Mouse (Mus musculus): ENCODE data around the gene Ranbp3.

Gene Ranbp3

DNA sequence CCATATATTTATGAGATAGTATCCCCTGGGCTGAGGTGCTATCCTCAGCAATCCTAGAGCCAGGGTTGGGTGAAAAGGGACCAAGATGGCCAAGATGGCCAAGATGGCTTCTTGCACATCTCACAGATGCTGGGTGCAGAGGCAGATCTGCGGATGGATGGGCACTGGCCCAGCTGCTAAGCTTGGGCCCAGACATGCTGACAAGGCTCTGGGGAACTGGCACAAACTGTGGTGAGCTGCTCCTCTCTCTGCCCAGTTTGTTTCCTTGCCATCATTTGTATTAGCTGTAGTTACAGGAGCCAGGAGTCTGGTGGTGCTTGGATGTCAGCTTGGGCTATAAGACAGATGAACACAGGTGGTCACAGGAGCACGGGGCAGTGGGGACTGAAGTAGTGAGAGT, 11.6 kb downstream of the Ranbp3 start:
- Histone ChIP-seq H3K9me3 (ENCODE audit: low read length) (no peaks in the 10 kb centered on the region), H3K27me3 (ENCODE audit: insufficient read depth, low read length) (no peaks in the 10 kb centered on the region), H3K4me1 (replicated peaks; ENCODE audit: low read depth, low read length) (peaks cover 65% of the 10 kb centered on the region), H3K4me3 (replicated peaks; ENCODE audit: low read length) (no peak overlapping the region), H3K36me3 (ENCODE audit: insufficient read depth, low read length) (peaks cover 99% of the 10 kb centered on the region)
- TF ChIP-seq POU5F1 (IDR thresholded peaks at IDR 0.05; ENCODE audit: borderline replicate concordance, low read length) (no peak), NANOG (IDR thresholded peaks at IDR 0.05; ENCODE audit: borderline replicate concordance, low read length) (no peak), CTCF (conservative IDR thresholded peaks at IDR 0.05; ENCODE audit: low read length) (no peak)

DNA sequence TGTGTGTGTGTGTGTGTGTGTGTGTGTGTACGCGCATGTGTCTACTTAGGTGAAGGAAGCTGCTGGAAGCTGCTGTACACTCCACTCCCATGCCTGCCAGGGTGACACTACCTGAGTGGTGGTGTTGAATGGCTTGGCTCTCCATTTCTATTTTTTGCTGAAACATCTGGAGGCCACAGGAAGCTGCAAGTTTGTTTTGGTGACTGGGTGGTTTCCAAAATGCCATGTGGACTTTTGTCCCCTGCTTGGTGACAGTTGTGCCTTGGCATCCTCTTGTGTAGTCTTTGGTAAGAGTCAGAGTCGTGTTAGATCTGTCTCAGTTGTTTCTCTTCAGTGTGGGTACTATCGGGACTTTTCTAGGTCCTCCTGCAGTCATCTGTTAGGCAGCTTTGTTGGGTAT, 13.7 kb downstream of the Ranbp3 start:
- Histone ChIP-seq H3K36me3 (ENCODE audit: insufficient read depth, low read length) (peaks cover 100% of the 10 kb centered on the region), H3K27me3 (ENCODE audit: insufficient read depth, low read length) (no peaks in the 10 kb centered on the region), H3K4me3 (replicated peaks; ENCODE audit: low read length) (no peak overlapping the region), H3K9me3 (ENCODE audit: low read length) (no peaks in the 10 kb centered on the region), H3K4me1 (replicated peaks; ENCODE audit: low read depth, low read length) (peaks cover 57% of the 10 kb centered on the region)
- TF ChIP-seq NANOG (IDR thresholded peaks at IDR 0.05; ENCODE audit: borderline replicate concordance, low read length) (no peak), CTCF (conservative IDR thresholded peaks at IDR 0.05; ENCODE audit: low read length) (no peak), POU5F1 (IDR thresholded peaks at IDR 0.05; ENCODE audit: borderline replicate concordance, low read length) (no peak)

DNA sequence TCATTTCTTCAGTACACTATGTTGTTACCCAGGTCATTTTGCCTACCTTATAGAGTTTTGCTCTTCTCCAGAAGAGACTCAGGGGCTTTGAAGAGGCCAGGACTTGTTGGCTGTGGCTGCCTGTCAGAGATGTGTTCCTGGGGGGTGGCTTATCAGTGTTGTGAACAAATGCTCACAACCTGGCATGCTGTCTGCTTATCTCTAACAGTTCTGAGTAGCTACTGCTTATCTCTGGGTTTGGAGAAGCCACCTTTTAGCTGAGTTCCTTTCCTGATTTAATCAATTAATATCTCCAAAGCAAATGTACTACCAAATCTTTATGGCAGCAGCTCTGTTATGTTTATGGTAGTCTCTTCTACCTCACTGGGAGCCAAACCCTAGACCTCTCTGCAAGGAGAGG, 15.0 kb downstream of the Ranbp3 start:
- Histone ChIP-seq H3K4me3 (replicated peaks; ENCODE audit: low read length) (no peak overlapping the region), H3K9me3 (ENCODE audit: low read length) (no peaks in the 10 kb centered on the region), H3K27me3 (ENCODE audit: insufficient read depth, low read length) (no peaks in the 10 kb centered on the region), H3K4me1 (replicated peaks; ENCODE audit: low read depth, low read length) (peaks cover 54% of the 10 kb centered on the region), H3K36me3 (ENCODE audit: insufficient read depth, low read length) (peaks cover 100% of the 10 kb centered on the region)
- TF ChIP-seq CTCF (conservative IDR thresholded peaks at IDR 0.05; ENCODE audit: low read length) = no peak
- no peak for TF ChIP-seq POU5F1 (IDR thresholded peaks at IDR 0.05; ENCODE audit: borderline replicate concordance, low read length)
- TF ChIP-seq NANOG (IDR thresholded peaks at IDR 0.05; ENCODE audit: borderline replicate concordance, low read length) = no peak

DNA sequence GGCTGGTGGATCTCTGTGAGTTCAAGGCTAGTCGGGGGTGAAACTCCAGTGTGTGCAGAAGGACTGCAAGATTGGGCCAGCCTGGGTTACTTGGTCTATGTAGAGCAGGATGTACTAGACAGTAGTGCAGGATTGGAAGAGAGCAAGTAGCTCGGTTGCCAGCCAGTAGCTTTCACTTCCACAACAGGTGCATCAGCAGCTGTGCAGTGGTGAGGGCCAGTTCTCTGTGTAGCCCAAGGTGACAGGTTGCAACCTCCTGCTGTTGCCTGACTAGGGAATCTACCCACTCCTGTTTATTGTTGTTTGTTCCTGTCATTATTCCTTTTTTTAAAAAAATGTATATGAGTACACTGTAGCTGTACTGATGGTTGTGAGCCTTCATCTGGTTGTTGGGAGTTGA, 15.6 kb downstream of the Ranbp3 start:
- peaks cover 52% of the 10 kb centered on the region for H3K4me1 ChIP-seq (replicated peaks; ENCODE audit: low read depth, low read length)
- H3K27me3 ChIP-seq (ENCODE audit: insufficient read depth, low read length) = no peaks in the 10 kb centered on the region
- H3K36me3 ChIP-seq (ENCODE audit: insufficient read depth, low read length) = peaks cover 100% of the 10 kb centered on the region
- H3K4me3 ChIP-seq (replicated peaks; ENCODE audit: low read length) = no peak overlapping the region
- no peak for TF ChIP-seq NANOG (IDR thresholded peaks at IDR 0.05; ENCODE audit: borderline replicate concordance, low read length)
- no peaks in the 10 kb centered on the region for H3K9me3 ChIP-seq (ENCODE audit: low read length)

DNA sequence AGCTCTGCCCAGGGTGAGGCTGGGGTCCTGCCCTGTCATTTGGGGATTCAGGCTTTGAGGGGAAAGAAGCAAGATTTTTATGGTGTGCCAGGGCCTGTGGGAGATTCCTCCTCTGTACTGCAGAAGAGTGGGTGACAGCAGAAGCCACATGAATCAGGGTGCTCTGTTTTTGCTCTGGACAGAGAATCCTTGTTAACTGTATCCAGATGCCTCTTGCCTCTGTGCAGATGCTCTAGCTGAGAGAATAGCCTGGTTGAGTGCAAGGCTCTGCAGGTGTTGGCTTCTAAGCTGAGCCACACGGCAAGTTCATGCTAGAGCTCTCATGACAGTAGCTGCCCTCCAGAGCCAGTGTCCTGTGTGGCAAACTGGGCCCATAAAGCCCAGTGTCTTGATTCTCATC, 20.3 kb downstream of the Ranbp3 start:
- no peak for TF ChIP-seq NANOG (IDR thresholded peaks at IDR 0.05; ENCODE audit: borderline replicate concordance, low read length)
- no peak for TF ChIP-seq POU5F1 (IDR thresholded peaks at IDR 0.05; ENCODE audit: borderline replicate concordance, low read length)
- no peak for TF ChIP-seq CTCF (conservative IDR thresholded peaks at IDR 0.05; ENCODE audit: low read length)
- Histone ChIP-seq H3K4me3 (replicated peaks; ENCODE audit: low read length) (no peak overlapping the region), H3K36me3 (ENCODE audit: insufficient read depth, low read length) (peaks cover 99% of the 10 kb centered on the region), H3K4me1 (replicated peaks; ENCODE audit: low read depth, low read length) (peaks cover 49% of the 10 kb centered on the region), H3K9me3 (ENCODE audit: low read length) (no peaks in the 10 kb centered on the region), H3K27me3 (ENCODE audit: insufficient read depth, low read length) (no peaks in the 10 kb centered on the region)

DNA sequence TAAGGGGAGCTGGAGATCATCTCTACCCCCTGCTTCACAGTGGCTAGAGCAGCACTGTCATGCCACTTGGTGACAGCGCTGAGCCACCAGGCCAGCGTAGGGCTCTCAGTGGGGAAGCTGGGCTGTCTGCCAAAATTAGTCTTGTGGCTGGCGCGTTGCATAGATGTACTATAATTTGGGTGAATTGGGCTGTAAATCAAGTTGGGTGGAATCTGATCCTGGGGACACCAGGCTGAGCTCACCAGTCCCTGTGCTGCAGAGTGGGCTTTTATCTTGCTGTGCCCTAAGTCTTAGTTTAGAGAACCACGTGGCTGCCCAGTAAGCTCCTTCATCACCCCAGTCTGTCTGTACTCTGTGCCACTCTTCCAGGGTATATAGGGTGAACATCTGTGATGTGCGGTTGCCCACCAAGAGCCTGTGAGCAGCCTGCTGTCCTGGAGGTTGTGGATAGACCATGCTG, 20.8 kb downstream of the Ranbp3 start:
- no peak for TF ChIP-seq NANOG (IDR thresholded peaks at IDR 0.05; ENCODE audit: borderline replicate concordance, low read length)
- no peak for TF ChIP-seq CTCF (conservative IDR thresholded peaks at IDR 0.05; ENCODE audit: low read length)
- TF ChIP-seq POU5F1 (IDR thresholded peaks at IDR 0.05; ENCODE audit: borderline replicate concordance, low read length) = no peak
- Histone ChIP-seq H3K4me3 (replicated peaks; ENCODE audit: low read length) (no peak overlapping the region), H3K9me3 (ENCODE audit: low read length) (no peaks in the 10 kb centered on the region), H3K4me1 (replicated peaks; ENCODE audit: low read depth, low read length) (peaks cover 45% of the 10 kb centered on the region), H3K36me3 (ENCODE audit: insufficient read depth, low read length) (peaks cover 99% of the 10 kb centered on the region), H3K27me3 (ENCODE audit: insufficient read depth, low read length) (no peaks in the 10 kb centered on the region)

DNA sequence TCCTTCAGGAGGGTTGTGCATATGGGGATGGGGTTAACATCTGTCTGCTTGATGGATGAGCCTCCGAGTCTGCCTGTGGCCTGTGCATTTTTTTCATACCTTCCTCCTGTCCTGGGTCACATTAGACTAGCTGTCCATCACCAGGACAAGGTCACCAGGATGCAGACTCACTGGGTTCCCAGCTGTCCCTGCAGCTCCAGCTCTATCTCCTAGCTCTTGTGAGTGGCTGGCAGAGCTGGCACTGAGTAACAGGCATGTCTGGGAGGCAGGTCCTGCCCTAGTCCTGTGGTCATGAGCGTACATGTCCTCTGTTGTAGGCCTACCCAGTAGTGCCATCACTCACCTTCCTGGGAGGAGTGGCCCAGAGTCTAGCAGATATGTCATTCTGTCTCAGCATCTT, 27.4 kb downstream of the Ranbp3 start:
- TF ChIP-seq NANOG (IDR thresholded peaks at IDR 0.05; ENCODE audit: borderline replicate concordance, low read length) = no peak
- TF ChIP-seq POU5F1 (IDR thresholded peaks at IDR 0.05; ENCODE audit: borderline replicate concordance, low read length) = no peak
- TF ChIP-seq CTCF (conservative IDR thresholded peaks at IDR 0.05; ENCODE audit: low read length) = no peak
- no peaks in the 10 kb centered on the region for H3K27me3 ChIP-seq (ENCODE audit: insufficient read depth, low read length)
- H3K4me1 ChIP-seq (replicated peaks; ENCODE audit: low read depth, low read length) = peaks cover 17% of the 10 kb centered on the region
- no peak overlapping the region for H3K4me3 ChIP-seq (replicated peaks; ENCODE audit: low read length)
- H3K9me3 ChIP-seq (ENCODE audit: low read length) = no peaks in the 10 kb centered on the region
- H3K36me3 ChIP-seq (ENCODE audit: insufficient read depth, low read length) = peaks cover 98% of the 10 kb centered on the region

DNA sequence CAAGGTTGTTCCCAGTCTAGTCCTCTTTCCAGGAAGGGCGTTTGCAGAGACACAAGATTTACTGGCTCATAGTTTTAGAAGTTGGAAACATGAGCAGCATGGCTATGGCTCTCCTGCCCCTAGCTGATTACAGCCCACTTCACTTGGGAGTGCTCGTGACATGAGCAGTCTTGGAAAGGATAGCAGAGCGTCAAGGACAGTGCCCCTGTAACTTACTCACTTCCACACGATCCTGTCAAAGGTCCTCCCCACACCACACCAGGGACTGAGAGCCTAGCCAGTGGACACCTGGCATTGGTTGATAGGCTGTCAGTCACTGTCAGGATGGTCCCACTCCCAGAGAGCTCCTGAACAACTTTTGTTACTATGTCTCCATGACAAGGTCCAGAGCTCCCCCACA, 29.9 kb downstream of the Ranbp3 start:
- no peak for TF ChIP-seq NANOG (IDR thresholded peaks at IDR 0.05; ENCODE audit: borderline replicate concordance, low read length)
- TF ChIP-seq CTCF (conservative IDR thresholded peaks at IDR 0.05; ENCODE audit: low read length) = no peak
- TF ChIP-seq POU5F1 (IDR thresholded peaks at IDR 0.05; ENCODE audit: borderline replicate concordance, low read length) = no peak
- Histone ChIP-seq H3K27me3 (ENCODE audit: insufficient read depth, low read length) (no peaks in the 10 kb centered on the region), H3K4me3 (replicated peaks; ENCODE audit: low read length) (no peak overlapping the region), H3K36me3 (ENCODE audit: insufficient read depth, low read length) (peaks cover 98% of the 10 kb centered on the region), H3K9me3 (ENCODE audit: low read length) (no peaks in the 10 kb centered on the region), H3K4me1 (replicated peaks; ENCODE audit: low read depth, low read length) (peaks cover 23% of the 10 kb centered on the region)

DNA sequence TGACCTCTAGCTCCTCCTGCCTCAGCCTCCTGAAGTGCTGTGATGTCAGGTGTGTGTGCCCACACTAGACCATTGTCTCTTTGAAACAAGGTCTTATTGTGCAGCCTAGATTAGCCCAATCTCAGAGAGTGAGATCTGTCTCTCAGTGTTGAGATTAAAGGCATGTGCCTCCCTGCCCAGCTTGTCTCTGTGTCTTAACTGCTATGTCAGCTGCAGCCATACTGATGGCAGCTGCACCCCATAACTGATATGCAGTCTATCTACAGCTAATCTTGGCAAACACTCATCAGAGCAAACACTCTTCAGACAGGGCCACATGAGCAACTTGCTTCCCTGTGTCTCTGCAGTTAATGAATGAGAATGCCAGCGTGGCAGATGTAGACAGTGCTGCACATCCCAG, 33.4 kb downstream of the Ranbp3 start:
- no peaks in the 10 kb centered on the region for H3K27me3 ChIP-seq (ENCODE audit: insufficient read depth, low read length)
- TF ChIP-seq NANOG (IDR thresholded peaks at IDR 0.05; ENCODE audit: borderline replicate concordance, low read length) = no peak
- TF ChIP-seq CTCF (conservative IDR thresholded peaks at IDR 0.05; ENCODE audit: low read length) = no peak
- no peak for TF ChIP-seq POU5F1 (IDR thresholded peaks at IDR 0.05; ENCODE audit: borderline replicate concordance, low read length)
- H3K4me3 ChIP-seq (replicated peaks; ENCODE audit: low read length) = no peak overlapping the region
- H3K36me3 ChIP-seq (ENCODE audit: insufficient read depth, low read length) = peaks cover 98% of the 10 kb centered on the region
- peaks cover 58% of the 10 kb centered on the region for H3K4me1 ChIP-seq (replicated peaks; ENCODE audit: low read depth, low read length)
- H3K9me3 ChIP-seq (ENCODE audit: low read length) = no peaks in the 10 kb centered on the region
